Mouse (Mus musculus) layer of hippocampus, postnatal 36 days (tissue): ENCODE results near the gene Dhx9. TPM values are rescaled to one million over a fixed set of nuclear protein-coding genes. Genes with fewer than 3 reads are reported as not detected.
A peak's percentile ranks its signal among the peaks of the same experiment; 100 is the strongest.
"Not testable (repeated sequence)": the region's sequence is repeated elsewhere in the genome, so short reads cannot be mapped to it uniquely, and the experiment has no call there.

Experiments used
- DNase-seq, 2 experiments: peaks; one replicate each; pipeline ENCODE4 v3.0.0; 2022
- total RNA-seq, 2 experiments: library from RNA; stranded (reverse); gene quantifications; 2 replicates each; pipeline ENCODE4 v1.2.3; 2021

Dhx9 gene
- total RNA-seq: 100 to 1,000 TPM; 119 to 124 TPM

DNA sequence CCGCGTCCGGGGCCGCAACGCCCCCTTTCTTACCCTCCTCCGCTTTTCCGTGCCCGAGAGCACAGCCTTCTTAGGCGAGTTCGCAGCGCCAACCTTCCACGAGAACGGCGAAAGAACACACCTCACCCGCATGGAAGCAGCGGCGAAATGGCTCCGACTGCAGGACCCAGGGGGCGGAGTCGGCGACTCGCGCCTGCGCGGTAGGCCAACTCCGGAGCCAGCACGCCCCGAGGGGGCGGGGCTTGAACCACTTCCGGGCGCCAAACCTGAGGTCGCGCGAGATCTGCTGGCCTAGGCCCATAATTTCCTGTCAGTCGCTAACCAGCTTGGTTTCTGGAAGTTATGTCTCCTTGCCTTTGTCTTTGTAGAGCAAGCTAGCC, at the start of gene Dhx9:
TSS of gene Dhx9 (minus strand) at position 161 of the 380 bp plus-strand sequence.
- DNase-seq: peak; percentile 98

DNA sequence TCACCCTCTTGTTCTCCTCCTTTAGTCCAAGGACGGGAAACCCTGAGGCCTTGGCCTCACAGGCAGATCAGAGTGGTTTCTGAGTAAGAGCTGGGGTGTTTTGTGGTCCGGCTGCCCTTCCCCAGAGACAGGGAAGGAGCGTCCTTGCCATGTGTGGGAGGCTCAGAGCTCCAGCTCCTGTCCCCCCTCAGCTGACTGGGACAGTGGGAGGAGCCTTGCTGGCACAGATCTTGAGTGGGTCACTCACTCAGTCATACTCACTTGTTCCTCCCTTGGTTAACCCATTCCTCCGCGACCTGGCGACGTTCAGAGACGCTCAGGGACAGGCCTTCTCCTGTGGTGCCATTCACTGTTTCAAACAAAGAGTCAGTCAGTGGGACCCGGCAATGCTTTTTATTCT, 48.2 kb upstream of the Dhx9 start:
- DNase-seq: peak in 1 of 2 experiments; percentile 8

DNA sequence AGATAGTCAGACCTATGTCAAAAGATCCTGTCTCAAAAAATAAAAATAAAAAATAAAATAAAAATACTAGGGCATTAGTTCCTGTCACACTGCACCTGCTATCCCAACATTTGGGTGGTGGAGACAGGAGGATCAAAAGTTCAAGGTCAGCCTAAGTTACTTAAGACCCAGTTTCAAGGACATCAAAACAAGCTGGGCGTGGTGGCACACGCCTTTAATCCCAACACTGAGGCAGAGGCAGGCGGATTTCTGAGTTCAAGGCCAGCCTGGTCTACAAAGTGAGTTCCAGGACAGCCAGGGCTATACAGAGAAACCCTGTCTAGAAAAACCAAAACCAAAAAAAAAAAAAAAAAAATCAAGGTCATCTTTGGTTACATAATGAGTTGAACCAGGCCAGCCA, 45.4 kb upstream of the Dhx9 start:
- DNase-seq: not testable (repeated sequence)

DNA sequence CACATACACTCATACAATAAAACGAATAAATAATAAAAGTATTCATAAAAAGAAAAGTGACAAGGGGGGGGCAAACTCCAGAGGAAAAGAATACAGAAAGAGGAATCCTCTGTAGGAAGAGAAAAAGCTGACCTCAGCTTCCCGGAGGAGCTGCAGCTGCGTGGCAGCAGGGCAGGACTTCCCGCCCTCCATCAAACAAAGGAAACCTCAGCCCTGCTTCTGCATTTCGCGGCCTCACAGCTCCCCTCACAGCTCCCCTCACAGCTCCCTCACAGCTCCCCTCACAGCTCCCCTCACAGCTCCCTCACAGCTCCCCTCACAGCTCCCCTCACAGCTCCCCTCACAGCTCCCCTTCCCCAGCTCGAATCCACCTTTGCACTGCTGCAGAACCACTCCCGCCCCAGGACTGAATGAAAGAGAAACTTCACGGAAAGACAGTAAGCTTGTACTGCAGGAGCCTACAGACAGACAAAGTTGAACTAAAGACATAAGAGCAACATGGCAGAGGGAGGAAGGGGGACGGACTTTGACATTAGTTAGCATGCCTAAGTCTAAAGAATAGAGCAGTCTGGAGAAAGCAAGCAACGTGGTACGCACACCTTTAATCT, 44.9 kb upstream of the Dhx9 start:
- no peak for DNase-seq

DNA sequence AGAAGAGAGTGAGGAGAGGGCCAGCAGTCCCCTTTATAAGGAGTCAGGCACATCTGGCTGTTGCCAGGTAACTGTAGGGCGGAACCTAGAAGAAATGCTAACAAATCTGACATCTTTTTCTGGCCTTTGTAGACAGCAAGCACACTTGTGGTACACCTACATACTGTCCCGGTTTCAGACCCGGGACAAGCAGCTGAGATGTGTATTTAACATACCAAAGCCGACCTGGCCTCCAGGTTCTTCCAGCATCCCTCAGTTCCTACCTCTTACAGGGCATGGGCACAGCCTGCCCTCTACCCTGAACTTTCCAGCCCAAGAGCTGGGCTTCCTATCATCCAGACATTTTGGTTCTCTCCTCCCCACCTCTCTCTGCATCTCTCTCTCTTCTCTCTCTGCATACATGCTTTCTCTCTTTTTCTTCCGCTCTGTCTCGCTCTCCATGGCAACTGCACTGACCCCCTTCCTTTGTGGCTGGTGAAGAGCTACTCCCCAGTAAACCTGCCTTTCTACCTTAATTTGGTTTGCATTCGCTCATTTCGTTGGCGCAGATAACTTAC, 44.3 kb upstream of the Dhx9 start:
- DNase-seq: no peak

DNA sequence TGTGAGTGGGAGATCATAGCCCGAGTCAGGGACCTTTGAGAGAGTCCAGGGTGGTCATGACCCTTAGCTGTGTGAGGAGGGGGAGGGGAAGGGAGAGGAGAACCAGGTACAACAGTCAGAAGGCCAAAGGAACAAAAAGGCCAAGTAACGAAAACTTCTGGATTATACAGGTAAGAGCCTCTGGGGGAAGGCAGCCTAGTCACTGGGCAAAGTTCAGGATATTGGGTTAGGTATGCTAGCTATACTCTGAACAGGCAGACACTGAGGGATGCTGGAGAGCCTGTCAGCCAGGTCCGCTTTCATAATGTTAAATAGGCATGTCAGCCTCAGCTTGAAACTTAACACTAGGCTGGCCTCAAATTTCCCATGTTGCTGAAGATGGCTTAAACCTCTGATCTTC, 34.7 kb upstream of the Dhx9 start:
- no peak for DNase-seq

DNA sequence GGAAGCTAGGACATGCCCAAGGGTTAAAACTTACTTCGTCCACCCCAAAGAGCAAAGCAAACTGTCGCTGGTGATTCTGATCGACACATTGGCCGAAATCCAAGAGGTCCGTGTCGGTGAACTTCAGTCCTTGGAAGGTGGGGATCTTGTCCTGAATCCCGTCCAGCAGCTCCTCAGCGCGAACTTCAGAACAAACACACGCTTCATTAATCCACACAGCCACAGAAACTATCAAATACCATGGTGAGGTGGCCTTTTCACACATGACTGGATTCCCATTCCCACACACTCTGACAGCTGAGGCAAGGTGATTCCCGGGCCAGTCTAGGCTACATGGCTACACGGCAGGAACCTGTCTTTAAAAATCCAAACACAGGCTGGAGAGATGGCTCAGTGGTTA, 27.9 kb upstream of the Dhx9 start:
- DNase-seq: no peak

DNA sequence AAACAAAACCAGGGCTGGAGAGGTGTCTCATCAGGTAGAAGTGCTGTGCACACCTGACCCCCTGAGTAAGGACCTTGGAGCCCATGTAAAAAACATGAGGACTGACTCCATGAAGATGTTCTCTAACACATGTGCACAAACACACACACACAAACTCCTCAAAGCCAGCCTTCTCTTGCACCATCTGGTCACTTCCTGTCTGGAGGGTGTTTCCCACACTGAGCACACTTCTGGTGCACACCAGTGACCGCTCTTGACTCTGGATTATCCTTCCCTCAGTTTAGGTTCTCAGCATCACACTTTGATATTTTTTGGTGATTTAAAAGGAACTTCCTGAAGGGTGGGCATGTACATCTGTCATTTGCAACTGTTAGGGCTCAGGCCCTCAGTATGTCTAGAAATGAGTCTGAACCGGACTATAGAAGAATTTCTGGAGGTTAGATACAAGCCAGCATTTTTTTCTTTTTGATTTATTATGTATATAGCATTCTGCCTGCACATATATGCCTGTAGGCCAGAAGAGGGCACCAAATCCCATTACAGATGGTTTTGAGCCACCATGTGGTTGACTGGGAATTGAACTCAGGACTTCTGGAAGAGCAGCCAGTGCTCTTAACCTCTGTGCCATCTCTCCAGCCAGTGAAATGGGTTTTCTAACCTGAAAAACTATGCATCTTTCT, 23.0 kb upstream of the Dhx9 start:
- DNase-seq: no peak

DNA sequence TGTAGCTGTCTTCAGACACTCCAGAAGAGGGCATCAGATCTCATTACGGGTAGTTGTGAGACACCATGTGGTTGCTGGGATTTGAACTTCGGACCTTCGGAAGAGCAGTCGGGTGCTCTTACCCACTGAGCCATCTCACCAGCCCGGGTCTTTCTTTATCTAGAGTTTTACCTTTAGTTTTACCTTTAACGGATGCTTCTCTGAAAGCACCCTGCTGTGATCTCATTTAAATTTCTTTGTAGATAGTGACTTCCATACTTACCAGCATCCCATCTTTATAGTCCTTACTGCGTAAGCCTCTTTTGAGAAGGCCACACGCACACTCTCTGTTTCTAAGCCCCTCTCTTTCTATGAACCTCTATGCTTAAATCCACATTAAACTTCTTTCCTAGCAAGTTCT, 22.1 kb upstream of the Dhx9 start:
- DNase-seq: not testable (repeated sequence)

DNA sequence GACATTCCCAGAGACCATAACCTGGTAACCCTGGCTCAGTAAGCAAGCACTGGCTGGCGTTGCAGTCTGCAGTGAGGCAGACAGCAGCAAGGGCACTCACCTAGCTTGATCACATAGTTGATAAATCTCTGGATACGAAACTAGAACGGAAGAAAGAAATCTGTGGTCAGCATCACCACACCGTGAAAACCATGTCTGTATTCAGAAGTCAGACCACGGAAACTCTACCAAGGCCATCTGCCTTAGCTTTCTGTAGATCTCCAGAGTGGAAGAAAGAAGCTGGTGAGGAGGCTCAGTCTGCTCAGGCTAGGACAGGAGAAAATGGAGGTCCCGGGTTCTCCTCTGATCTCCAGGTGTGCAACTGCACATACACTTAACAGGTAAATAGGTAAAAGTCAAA, 21.6 kb upstream of the Dhx9 start:
- DNase-seq: no peak

DNA sequence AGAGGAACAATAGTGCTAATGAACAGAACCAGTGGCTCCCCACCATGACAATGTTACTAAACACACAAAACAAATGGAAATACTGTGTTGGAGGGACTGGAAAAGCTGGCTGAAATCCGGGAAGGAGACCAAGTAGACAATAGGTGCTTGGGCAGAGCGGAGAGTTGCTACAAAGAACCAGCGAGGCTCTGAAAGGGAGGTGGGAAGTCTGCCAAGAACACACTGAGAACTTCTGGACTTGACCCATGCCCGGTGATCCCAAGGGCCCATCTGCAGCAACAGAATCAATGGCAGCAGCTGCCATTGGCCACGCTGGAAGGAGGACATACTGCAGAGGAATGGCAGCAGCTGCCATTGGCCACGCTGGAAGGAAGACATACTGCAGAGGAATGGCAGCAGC, 18.8 kb upstream of the Dhx9 start:
- peak in 1 of 2 experiments; percentile 22 for DNase-seq

DNA sequence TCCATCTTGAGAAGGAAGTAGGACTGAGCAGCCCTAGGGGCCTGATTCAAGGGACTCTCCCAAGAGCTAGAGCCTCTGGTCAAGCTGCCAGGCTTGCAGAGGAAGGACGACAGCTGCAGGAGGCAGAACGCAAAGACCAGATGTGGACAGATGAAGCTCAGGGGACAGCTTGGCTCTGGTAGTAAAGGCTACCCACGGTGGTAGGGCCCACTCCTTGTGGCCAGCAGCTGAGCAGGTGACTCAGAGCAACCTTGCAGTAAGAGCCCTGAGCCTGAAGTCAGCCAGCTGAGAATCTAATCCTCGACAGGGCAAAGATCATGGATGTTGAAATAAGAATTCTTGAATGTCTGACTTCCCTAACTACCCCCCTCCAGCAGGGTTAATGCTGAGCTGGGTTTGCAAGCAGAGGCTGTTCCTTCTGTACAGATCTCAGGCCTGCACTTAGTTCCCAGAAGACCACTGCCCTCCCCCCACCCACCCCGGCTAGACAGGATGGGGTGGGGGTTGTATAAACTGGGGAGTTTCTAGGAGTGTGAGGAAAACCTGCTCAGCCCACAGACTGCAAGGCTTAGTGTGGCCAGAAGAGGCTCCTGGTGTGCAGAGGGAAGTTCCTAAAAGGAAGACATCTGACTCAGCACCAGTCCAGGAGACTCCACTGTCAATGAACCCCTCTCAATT, 14.3 kb upstream of the Dhx9 start:
- no peak for DNase-seq

DNA sequence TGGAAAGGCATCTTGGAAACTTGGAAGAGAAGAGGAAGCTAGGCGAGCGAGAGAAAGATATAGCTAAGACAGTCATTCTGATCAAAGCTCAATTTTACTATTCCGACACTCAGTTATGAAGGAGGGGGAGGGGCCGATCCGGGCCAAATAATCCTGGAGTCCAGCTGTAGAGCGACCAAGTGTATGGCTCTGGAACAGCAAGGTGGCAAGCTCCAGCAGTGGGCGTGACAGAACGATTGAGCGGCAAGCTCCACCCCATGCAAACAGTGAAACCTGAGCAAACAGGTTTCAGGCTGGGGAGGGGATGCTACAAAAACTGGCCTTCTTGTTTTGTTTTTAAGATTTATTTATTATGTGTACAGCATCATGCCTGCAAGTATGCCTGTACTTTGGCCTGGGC, 12.6 kb upstream of the Dhx9 start:
- DNase-seq: no peak

DNA sequence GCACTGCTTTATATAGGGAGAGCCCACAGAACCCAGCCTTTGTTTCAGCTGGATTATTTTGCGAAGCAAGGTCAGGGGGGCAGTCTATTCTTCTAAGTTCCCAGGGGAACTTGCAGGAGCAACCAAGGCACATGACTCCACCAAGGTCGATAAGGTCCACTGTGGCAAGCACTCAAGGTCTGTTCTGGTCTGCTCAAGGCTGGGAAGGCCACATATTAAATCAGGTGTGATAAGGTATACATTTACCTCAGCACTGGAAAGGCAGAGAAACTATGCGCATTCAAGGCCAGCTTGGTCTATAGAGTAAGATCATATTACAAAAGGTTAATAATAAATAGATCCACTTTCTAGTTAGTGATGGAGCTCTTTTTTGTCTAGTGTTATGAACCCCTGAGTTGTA, 8.6 kb upstream of the Dhx9 start:
- no peak for DNase-seq

DNA sequence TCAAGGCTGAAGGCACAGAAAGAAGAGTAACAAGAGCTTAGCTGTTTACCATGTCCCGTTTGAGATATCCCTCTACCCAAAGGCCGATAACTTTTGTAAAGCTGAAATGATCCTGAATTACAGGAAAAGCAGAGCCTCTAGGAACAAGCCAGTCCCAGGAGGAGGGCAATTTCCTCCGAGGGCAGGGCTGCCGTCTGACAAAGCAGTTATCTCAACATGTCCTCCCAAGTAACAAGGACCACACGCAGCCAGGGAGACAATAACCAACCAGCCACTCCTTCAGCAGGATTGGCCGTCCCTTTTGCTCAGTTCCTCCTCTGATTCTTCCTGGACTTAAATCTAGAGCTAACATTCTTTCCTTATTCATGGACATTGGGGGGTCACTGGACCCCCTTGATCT, 6.5 kb upstream of the Dhx9 start:
- DNase-seq: no peak

DNA sequence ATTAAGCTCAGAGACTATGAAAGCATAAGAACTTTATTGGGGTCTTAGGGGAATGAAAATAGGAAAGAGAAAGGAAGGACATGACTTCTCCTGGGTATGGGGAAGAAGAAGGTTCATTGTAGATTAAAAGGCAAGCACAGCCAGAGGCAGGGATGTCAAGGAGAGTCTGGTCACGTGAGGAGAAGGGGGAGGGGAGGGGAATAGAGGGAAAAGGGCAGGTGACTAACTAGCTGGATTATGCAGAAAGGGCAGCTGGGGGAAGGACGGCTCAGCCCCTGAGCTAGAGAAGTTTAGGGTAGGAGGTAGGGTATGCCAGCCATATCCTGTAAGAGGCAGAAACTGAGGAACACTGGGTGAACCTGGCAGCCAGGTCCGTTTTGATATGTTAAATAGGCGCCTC, 5.9 kb upstream of the Dhx9 start:
- DNase-seq: no peak

DNA sequence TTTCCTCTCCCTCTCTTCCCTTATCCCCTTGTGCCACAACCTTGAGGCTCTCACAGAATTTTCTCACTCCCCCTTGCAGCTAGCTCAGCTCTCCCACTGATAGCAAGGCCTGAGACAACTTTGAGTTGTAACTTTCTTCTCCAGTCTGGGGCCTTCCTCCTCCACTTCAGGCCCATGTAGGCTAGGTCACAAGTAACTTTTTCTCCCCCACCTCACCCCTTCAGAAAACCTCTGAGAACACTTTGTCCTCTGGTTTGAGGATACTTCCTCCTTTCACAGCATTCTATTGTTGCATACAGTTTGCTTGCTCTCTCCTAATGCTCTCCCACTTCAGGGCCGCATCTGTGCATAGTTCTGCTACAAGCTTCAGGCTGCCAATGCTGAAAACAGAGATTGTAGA, 4.4 kb upstream of the Dhx9 start:
- no peak for DNase-seq

DNA sequence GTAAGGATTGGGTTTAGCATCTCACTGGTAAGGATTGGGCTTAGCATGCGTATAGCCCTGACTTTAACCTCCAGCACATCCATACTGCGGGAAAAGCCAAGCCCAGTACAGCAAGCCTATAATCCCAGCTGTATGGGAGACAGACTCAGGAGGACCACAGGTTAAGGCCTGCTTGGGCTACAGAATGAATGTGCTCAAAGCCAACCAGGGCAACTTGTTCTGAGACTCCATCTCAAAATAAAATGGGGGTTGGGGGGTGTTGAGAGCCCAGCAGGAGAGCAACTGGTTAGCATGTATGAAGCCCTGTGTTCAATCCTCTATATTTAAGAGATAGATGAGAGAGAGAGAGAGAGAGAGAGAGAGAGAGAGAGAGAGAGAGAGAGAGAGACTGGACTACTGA, 3.9 kb upstream of the Dhx9 start:
- DNase-seq: no peak

DNA sequence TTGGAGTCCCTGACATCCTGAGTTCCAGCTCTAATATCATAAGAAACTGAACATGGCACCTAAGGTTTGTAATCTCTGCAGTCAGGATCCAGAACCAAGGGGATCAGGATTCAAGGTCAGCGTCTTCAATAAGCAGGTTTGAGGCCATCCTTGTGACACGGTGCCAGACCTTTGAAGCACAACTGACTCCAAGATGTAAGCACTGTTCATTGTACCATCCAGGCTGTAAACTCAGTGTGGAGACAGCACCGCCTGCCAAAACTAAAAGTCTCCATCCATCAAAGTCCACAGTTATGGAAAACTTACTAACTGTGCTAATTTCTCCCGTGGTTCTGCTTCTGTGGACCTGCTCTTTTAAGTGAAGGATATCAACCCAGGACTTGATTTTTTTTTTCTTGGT, 2.5 kb upstream of the Dhx9 start:
- DNase-seq: no peak

DNA sequence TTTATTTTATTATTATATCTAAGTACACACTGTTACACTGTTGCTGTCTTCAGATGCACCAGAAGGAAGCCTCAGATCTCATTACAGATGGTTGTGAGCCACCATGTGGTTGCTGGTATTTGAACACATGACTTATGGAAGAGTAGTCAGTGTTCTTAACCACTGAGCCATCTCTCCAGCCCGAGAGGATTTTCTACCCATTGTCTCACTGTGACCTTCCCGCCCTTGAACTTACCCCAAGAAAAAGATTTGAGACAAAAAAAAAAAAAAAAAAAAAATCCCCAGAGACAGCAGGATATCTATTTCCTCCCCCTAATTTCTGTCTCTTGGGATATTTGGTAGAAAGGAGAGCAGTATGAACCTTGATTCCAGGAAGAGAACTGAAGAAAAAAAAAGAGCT, 2.1 kb upstream of the Dhx9 start:
- DNase-seq: no peak

DNA sequence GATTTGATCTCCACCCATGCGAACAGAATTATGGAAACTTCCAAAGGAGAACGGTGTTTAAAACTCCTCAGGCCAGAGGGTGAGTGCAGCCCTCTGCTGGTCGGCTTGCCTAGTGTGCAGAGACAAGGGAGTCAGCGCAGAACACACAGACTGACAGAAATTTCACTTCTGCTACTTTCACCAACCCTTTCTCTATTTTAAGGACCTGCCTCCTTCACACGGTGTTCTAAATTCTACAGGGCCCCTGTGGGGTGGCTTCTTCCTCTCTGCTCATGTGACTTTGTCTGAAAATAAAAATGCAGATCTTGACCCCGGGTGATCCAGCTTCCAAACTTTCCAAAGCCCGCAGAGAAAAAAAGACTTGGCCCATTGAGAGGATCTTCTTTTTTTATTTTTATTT, 1.7 kb upstream of the Dhx9 start:
- DNase-seq: peak in 1 of 2 experiments; percentile 27

DNA sequence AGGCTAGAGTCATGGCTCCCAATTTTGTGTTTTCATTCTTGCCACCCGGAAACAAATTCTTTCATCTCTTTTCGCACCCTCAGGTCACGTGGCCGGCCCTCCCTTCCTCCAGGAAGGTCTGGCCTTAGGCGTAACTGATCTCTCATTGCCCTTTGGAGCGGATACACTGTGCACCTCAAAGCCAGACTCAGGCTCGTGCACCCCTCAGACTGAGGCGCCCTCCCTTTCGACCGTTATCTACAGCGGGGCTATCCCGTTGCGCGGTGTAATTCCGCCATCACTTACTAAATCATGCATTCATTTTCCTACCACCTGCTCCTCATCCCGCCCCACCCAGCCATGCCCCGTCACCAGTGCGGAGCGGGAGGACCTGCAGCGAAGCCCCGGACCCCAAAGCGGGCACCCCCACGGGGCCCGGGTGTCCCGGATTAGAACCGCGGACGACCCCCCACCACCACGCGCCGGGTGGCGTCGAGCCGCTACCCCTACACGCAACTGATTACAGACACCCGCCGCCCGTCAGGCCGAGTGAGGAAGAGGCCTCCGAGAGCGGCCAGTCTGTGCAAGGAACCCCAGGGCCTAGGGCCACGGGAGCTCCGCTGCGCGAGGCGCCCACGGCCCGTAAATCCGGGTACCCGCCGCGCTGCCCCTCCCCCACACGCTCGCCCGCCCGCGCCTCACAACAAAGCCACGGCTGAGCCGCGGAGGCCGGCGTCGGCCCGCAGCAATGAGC, 527 bp downstream of the Dhx9 start:
- peak in 1 of 2 experiments; percentile 46 for DNase-seq

DNA sequence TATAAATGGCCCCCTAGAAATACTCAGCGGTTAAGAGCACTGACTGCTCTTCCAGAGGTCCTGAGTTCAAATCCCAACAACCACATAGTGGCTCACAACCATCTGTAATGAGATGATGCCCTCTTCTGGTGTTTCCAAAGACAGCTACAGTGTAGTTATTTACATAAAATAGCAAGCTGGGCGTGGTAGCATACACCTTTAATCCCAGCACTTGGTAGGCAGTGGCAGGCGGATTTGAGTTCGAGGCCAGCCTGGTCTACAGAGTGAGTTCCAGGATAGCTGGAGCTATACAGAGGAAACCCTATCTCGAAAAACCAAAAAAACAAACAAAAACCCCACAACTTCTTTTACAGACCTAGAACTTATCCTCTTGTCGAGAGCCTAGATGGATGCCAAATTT, 1.3 kb downstream of the Dhx9 start:
- DNase-seq: not testable (repeated sequence)
